Mouse (Mus musculus) kidney, adult 11 months (tissue): ENCODE data around the gene Ncoa4.

Source experiments
- DNase-seq: peaks from one replicate; pipeline ENCODE4 v3.0.0; 2022

Ncoa4 gene

GRCm38 (mm10) chr14:32201791-32202451 is 42.3 kb downstream of the Ncoa4 start, which contains the start of the genes Timm23 and Parg:
Gene Timm23, minus strand, starts transcription at chr14:32201898.
Gene Parg, plus strand, starts transcription at chr14:32201949.
- DNase-seq, result peak; percentile 85

DNA sequence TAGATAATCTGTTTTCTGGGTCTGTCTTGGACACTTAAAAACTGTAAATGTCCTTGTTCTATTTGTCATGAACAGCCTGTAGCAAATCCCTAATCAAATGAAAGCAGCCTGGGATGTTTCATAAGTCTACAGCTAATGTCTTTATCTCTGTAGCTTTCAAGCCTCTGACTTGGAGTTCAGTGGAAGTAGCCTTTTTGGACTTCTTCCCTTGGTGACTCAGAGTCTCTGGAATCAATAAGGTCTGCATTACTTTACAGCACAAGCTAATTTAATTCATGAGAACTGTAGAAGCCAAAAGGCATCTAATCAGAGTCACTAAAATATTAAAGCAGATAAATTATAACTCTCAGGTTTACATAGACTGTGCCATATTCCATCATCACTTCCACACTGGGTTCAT is 66.9 kb downstream of the Ncoa4 start:
- no peak for DNase-seq

GRCm38 (mm10) chr14:32228996-32229395 is 69.3 kb downstream of the Ncoa4 start:
- no peak for DNase-seq
